Mouse (Mus musculus) left cerebral cortex, postnatal 14 days (tissue): ENCODE measurements around the gene Rxfp1. TPM values are rescaled to one million over a fixed set of nuclear protein-coding genes. Genes with fewer than 3 reads are reported as not detected.
A peak's percentile ranks its signal among the peaks of the same experiment; 100 is the strongest.
"Not testable (repeated sequence)": the region's sequence is repeated elsewhere in the genome, so short reads cannot be mapped to it uniquely, and the experiment has no call there.

Source experiments
- DNase-seq, 2 experiments: peaks; one replicate each; pipeline ENCODE4 v3.0.0; 2021 to 2022; ENCODE audit warnings: low spot score in 2 of 2, mixed read lengths in 1 of 2
- intact Hi-C: fragments of 180-260 bp; cut with DNase I; formaldehyde crosslinking; loops from one replicate; pipeline ENCODE4 v1.15.1; 2025
- long read RNA-seq, 2 experiments: library from polyadenylated mRNA; stranded (forward); transcript quantifications; one replicate each; pipeline ENCODE4 v2.0.0; 2021
- total RNA-seq, 2 experiments: library from RNA; stranded (reverse); gene quantifications; 2 replicates each; pipeline ENCODE4 v1.2.3; 2021

The Rxfp1 gene
- total RNA-seq, result 10 to 100 TPM; 16.8 to 23.9 TPM
- long read RNA-seq, experiment 1, full-length matches to known transcripts, result 1 of 11 reads
- long read RNA-seq, experiment 1, partial matches to known transcripts, result 0 of 11 reads
- long read RNA-seq, experiment 1, other reads (novel, unspliced or antisense), result 10 of 11 reads
- long read RNA-seq, experiment 2, full-length matches to known transcripts, result 1 of 7 reads
- long read RNA-seq, experiment 2, partial matches to known transcripts, result 1 of 7 reads
- long read RNA-seq, experiment 2, other reads (novel, unspliced or antisense), result 5 of 7 reads

DNA sequence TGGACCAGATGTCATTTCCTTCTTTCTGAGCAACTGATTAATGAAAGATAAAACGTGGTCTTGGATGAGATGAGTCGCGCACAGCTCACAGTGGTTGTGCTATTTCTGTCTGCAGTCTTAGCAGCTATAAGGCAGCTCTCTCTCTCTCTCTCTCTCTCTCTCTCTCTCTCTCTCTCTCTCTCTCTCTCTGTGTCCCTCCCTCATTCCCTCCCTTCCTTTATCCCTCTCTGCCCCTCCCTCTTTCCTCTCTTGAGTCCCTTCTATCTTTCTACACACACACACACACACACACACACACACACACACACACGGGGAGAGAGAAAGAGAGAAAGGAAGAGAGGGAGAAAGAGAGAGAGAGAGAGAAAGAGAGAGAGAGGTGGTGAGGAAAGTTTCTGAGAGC lies at the start of gene Rxfp1:
Gene Rxfp1, minus strand, starts transcription at position 101 of the 400 bp plus-strand sequence.
- intact Hi-C loops, result no loop called here

DNA sequence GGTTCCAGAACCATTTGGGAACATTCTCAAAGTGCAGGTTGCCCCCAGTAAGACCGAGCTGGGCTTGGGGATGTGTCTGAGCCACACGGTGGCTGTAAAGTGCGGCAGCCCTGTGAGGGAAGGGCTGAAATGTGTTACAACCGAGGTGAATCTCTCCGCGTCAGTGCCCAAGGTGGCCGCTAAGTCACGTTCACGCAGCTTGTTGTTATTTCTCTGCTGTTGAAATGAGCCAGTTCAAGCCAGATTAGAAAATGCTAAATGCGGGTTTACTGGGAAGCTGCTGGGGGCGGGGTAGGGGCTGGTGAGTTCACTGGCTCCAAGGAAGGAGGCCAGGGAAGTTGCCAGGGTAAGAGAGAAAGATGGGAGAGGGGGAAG lies 46.7 kb upstream of the Rxfp1 start:
- intact Hi-C loops, result no loop called here
- no peak for DNase-seq

More for the DNA sequence above, at the start of gene Rxfp1:
- DNase-seq, result peak in 1 of 2 experiments; percentile 7

DNA sequence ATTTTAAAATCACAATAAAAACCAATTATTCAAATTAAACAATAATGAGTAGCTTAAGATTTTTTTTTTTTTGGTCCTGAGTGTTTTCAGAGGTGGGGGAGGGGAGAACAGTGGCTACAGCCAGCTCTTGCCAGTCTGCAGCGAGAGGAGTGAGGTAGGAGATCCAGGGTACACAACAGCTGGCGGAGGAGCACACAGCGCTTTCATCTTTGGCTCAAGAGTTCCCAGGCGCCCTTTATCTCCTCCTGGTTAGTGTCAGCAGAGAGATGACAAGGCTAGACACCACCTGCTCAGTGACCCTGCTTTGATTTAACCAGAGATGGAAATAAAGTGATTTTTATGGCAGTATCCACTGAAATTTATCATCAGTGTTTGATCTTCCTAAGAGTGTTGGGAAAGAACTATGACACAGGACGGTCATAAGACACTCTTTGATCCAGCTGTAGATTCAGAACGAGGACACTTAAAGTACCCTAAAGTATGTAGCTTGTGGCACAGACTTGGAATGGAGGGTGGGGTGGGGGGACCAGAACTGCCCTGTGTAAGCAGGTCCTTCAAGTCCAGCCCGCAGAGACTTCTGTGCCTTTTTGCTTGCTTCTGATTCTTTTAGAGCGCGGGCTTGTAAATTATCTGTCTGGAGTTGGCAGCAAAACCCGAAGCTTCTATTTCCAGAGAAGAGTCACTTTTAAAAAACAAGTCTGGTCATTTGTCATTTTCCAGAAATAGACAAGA lies 46.1 kb upstream of the Rxfp1 start:
- intact Hi-C loops, result no loop called here
- peak in 1 of 2 experiments; percentile 18 for DNase-seq

DNA sequence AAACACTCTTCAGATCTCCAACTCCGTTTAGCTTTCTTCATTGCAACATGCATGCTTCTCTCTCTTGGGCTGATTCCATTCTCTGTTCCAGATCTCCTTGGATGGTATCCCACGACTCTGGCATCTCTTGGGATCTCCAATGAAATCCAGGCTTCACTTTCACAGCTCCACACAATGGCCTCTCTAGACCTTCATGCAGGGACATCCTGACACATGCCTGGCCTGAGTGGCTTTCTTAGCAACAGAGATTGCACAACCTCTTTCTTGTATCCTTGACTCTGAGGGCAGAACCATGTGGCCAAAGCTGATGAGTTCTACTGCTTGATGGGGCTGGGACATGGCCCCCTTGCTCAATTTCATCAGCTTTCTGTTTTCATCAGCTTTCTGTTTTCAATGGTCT lies 35.0 kb upstream of the Rxfp1 start:
- intact Hi-C loops, result no loop called here
- DNase-seq, result no peak

DNA sequence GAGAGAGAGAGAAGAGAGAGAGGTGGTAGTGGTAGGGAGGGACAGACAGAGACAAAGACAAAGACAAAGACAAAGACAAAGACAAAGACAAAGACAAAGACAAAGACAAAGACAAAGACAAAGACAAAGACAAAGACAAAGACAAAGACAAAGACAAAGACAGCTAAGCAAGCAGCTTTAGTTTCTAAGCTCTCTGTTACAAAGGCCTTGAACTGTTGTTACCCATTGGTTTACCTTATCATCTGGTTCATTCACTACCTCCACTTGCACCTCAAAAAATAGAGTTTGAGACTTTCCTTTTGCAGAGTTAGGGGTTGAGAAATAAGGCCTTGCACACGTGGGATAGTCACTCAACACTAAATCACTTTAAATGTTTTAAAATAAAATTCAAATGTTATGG lies 16.1 kb upstream of the Rxfp1 start:
- intact Hi-C loops, result no loop called here
- no peak for DNase-seq

DNA sequence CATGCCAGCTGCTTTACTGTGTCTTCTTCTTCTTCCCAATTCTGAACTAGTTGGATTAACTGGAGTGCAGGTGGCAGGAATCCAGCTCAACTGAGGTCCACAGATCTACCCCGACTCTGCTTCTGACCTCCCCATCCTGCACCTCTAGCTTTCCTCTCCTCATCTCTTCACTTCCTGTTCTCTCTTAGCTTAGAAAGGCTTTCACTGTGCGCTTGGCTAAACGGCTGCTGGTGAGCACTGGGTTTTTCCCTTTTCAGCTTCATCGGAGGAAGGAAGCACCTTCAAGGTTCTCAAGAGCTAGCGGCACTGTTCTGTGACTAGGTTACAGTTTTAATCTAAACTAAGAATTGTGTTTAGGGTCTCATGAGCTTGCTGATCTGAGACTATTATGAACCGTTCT lies 8.9 kb upstream of the Rxfp1 start:
- DNase-seq, result no peak
- intact Hi-C loops, result no loop called here

DNA sequence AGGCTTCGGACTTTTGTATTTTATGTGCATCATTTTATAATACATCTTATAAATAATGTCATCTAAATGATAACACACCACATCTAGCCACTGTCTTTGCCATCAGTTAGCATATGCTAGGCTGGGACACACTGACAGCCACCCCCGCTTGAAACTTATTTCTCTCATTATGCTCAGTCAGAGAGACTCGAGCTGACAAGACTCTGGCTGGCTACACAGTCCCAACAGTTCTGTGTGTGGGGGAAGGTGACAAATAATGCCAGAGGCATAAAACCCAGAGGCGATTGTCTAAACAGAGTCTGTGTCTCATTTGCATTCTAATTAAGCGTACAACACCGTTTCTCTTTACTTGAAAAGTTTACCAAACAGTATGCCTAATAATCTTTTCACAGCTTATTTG lies 7.4 kb upstream of the Rxfp1 start:
- DNase-seq, result peak; percentile 48 to 58
- intact Hi-C loops, result loop anchor here (2.0 kb wide), 1 partner anchor 72 kb away; no protein-coding TSS in a partner anchor

DNA sequence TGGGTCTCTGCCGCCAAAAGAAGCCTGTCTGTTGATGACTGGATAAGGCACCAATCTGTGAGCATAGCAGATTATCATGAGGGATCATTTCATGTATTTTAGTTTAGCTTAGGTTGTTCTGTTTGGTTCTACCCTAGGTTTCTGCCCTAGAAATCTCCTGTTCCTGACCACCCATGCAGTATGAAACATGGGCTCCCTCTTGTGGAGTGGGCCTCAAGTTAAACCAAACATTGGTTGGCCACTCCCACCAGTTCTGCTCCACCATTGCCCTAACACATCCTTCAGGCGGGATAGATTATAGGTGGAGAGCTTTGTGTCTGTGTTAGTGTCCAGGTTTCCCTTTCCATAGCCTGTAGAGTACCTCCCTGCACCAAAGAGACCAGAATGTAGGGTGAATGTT lies 6.7 kb upstream of the Rxfp1 start:
- intact Hi-C loops, result loop anchor here (2.0 kb wide), 1 partner anchor 72 kb away; no protein-coding TSS in a partner anchor
- DNase-seq, result peak in 1 of 2 experiments; percentile 19

DNA sequence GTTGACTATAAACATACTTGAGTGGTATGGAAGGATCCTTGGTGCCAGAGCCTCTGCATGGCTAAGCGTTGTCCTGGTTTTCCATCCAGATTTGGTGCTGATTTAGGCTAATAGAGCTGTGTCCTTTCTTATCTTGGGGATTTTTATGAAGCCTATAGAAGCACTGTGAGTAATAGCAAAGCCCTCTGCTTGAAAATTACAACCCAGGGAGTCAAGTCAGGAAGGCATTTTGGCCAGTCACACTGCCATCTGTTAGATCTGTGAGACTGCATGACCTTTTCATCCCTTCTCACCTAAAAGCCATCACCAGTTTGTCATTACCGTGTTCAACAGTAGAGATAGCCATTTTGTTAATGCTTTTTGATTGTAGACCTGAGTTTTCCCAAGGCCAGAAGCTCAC lies 2.7 kb upstream of the Rxfp1 start:
- intact Hi-C loops, result no loop called here
- DNase-seq, result no peak

DNA sequence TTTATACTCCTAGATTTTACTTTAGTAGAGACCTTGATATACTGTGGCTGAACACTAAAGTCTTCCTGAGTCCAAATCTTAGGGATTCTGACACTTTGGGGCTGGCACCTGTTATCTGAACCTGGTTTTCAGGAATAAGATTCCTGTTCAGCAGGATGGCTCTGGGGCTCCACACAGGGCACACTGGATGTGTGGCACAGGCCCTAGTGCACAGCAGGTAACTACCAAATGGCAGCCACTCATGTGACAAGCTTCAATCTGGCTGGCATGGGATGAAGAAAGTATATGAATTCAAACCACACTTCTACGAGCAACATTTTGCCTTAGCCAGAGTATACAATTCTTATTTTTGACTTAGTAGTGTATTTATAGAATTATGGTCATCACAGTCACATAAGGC lies 771 bp upstream of the Rxfp1 start:
- no peak for DNase-seq
- intact Hi-C loops, result no loop called here

DNA sequence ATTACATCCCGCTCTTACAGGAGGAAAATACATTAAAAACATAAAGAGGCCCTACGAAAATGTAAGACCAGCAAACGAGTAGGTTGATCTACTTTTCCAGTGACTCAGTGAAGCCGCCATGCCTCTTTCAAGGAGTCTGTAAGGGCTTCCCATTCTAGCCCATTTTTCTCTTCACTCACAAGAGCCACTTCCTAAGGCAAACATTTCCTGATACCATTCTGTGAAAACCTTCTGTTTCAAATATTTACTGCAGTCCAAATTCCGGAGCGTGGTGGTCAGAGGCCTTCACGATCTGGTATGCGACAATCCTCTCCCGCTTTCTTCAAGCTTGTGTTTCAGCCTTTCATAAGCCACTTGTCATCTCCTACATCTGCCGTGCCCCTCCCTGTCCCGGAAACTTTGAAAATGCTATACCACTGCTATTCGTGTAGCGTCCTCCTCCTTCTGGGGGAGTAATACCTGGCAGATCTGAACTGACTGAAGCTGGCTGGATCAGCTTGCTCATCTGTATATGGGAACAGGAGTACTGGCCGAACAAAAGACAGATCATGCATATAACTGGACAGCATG lies 11.1 kb downstream of the Rxfp1 start:
- intact Hi-C loops, result no loop called here
- DNase-seq, result peak in 1 of 2 experiments; percentile 2

DNA sequence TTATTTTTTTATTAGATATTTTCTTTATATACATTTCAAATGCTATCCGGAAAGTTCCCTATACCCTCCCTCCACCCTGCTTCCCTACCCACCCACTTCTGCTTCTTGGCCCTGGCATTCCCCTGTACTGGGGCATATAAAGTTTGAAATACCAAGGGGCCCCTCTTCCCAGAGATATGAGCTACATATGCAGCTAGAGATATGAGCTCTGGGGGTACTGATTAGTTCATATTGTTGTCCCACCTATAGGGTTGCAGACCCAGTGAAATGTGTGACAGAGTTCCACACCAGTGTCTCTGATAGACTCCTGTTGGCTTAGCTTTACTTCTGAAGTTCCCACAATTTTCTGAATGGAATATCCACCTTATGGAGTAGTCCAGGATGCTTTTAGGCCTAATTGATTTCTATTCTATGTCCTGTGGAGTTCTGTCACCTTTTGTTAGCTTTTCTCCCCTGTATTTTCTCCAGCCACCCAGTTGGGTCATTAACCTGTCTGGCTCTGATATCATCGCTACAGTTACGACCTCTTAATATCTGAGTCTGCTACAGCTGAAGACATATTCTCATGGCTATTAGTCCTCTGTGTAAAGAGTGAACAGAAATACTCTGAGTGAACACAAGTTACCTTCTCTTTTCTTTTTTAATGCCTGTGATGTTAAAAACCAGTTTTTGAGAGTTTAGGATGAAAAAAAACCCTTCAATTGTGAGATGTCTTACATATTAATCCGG lies 16.8 kb downstream of the Rxfp1 start:
- DNase-seq, result no peak
- intact Hi-C loops, result no loop called here

DNA sequence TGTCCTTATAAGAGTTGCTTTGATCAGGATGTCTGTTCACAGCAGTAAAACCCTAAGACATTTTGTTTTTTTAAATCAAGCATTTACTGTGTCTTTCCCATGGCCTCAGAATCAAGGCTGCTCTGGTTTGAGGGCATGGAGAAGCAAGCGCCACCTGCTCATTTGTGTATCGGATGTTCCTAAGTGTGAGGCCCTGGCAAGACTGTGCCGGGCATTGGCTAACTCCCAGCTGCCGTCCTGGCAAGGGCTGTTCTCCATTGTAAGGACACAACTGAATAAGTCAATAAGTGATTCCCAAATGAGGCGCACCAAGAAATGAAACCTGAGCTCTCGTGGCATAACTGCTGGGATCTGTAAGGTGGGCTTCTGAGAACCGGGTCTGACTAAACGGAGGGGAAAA lies 31.2 kb downstream of the Rxfp1 start:
- intact Hi-C loops, result no loop called here
- no peak for DNase-seq

DNA sequence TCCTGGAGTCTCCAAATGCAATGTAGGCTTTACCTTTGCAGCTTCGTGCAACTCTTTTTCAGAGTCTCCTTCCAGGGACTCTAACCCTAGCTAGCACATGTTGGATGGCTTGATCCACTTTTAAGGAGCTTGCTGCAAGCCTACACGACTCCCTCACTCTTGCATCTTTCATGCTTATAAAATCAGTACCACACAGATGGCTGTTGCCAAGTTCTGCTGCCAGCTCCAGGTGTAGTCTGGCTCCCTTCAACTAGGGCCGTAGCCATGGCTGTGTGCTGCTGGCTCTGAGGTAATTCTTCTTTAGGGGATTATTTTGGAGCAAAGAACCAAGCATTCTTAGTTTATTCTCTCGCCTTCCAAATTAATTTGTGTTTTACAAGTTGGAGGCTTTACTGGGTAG lies 34.5 kb downstream of the Rxfp1 start:
- intact Hi-C loops, result no loop called here
- DNase-seq, result no peak

DNA sequence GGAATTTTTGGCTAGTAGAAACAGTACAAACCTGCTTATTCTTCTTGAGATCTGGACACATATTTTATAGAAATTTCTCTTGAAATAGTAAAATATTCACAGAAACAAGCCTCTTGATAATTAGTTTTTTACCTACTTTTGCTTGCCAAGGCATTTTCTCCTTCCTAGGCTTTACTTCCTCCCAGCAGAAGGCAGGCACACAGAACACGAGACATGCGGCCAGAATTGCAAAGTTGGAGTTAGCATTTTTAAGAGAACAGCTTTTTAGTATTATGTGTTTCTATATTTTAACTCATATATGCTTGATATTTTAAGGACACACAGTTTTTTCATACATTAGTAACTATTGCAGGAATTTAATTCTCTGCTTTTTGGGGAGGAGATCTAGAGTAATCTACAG lies 45.7 kb downstream of the Rxfp1 start:
- no peak for DNase-seq
- intact Hi-C loops, result no loop called here

DNA sequence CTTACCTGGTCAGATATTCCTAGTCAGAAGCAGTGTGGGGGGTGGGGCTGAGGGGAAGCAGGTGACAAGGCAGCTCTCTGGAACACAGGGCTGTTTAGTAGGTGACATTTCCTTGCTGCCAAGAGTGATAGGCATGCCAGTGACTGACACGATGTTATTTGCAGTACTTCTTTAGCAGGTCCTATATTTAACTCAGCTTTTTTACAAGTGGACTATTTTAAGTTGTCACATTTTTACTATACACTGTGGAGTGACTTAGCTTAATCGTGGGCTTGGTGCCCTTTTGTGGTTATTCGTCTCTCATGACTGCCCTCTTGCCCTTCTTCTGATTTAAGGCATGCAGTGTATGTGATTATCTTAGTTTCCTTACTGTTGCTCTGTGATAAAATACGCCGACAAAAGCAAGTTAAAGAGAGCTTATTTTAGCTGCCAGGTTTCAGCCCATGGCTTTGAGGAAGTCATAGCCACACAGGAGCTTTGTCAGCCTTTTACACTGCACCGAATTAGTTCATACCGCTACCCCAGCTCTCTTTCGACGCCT lies 47.5 kb downstream of the Rxfp1 start:
- intact Hi-C loops, result no loop called here
- peak in 1 of 2 experiments; percentile 21 for DNase-seq

DNA sequence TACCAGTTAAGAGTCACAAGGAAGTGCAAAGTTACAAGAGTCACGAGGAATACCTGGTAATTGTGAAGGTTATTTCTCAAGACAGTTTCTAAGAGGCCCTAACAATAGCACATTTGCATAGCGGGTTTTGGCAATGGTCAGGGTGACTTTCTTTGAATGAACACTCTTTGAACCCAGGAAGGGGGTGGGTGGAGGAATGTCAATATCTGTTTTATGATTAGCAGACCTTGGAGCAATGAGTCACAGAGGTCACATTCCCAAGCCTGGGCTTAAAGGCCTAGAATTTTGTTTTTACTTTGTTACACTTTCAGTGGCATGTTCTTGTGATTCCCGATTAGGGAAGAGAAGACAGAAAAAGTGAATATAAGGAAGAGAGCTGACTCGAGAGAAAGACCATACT lies 49.6 kb downstream of the Rxfp1 start:
- intact Hi-C loops, DNase-seq: not testable (repeated sequence)

DNA sequence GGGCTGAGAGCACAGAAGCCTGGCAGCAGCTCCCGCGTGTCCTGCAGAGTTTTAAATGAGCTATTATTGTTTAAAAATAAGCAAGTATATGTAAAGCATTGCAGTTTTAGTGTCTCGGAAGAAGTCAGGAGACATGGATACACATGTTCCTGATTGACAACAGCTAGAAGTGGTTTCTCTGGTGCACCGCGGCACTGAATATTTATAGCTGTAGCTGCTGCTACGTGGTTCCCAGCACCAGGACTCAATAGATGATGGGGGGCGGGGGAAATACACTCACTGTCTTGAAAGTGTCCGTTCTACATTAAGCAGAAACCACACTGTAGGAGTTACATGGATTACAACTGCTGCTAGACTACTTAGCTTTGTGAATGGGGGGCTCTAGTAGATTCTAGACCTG lies 54.2 kb downstream of the Rxfp1 start:
- intact Hi-C loops, result no loop called here
- no peak for DNase-seq

DNA sequence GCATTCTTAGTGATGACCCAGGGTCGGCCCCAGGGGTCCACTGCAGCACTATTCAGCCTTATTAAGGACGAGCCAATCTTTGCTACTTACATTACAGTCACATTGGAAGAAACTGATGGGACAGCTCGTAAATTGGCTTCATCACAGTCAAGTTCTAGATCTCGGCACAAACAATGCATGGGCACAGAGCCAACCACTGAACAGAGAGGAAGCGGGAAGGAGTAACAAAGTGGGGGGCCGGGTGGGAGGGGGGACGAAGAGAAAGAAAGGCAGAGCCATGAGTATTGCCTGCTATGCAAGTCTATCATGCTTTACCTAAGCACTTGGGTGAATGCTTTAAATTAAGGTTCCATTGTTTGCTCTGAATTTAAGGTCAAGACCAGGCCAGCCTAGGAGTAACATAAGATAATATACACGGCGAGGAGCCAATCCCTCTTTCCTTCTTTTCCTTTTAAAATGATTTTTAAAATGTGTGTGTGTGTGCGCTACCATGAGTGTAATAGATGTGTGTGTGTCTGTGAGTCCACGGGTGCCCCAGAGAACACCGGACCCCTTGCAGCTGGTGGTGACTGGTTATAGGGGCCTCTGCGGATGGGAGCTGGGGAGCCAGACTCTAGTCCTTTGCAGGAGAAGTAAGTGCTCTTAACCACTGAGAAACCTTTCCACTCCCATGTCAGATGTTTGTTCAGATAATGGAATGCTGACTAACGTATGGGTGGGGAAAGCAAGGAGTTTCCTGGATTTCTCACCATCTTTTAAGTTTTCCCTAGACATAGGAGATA lies 55.1 kb downstream of the Rxfp1 start:
- intact Hi-C loops, result no loop called here
- DNase-seq, result no peak
